Mouse (Mus musculus) myocyte (in vitro differentiated cells): ENCODE results near the gene Pnmt. TPM values are rescaled to one million over a fixed set of nuclear protein-coding genes. Genes with fewer than 3 reads are reported as not detected.

ENCODE experiments used
- H3K27me3 ChIP-seq: one replicate; pipeline ENCODE4 v1.6.1; 2011; ENCODE audit not compliant: control insufficient read depth, insufficient read depth, insufficient read length
- H3K36me3 ChIP-seq: one replicate; pipeline ENCODE4 v1.6.1; 2011; ENCODE audit not compliant: control insufficient read depth, insufficient read depth
- H3K4me2 ChIP-seq: one replicate; pipeline ENCODE4 v1.6.1; 2011; ENCODE audit warnings: low read depth, control low read depth
- H3K4me3 ChIP-seq: one replicate; pipeline ENCODE4 v1.5.1; 2011; ENCODE audit warnings: mild to moderate bottlenecking, control low read depth, moderate library complexity
- H3K79me2 ChIP-seq: one replicate; pipeline ENCODE4 v1.6.1; 2011; ENCODE audit not compliant: control insufficient read depth, insufficient read depth
- H3ac ChIP-seq: one replicate; pipeline ENCODE4 v1.6.1; 2011; ENCODE audit not compliant: control insufficient read depth, insufficient read length
- CEBPB ChIP-seq: IDR thresholded peaks from 2 replicates; pipeline ENCODE4 v1.6.1; 2011; ENCODE audit warnings: mild to moderate bottlenecking, moderate library complexity; ENCODE audit not compliant: poor library complexity, insufficient read depth, severe bottlenecking
- E2F4 ChIP-seq: IDR thresholded peaks from one replicate; pipeline ENCODE4 v1.6.1; 2011; ENCODE audit warnings: mild to moderate bottlenecking, control low read depth, moderate library complexity; ENCODE audit not compliant: insufficient read depth
- MAX ChIP-seq: IDR thresholded peaks from one replicate; pipeline ENCODE4 v1.6.1; 2011; ENCODE audit warnings: low read depth, mild to moderate bottlenecking, control low read depth
- MYOD1 ChIP-seq, 3 experiments: IDR thresholded peaks; one replicate each; pipeline ENCODE4 v1.6.1; 2011; ENCODE audit warnings: control low read depth in 2 of 3, low read depth in 2 of 3, mild to moderate bottlenecking in 2 of 3, moderate library complexity in 1 of 3; ENCODE audit not compliant: insufficient read length in 2 of 3, control insufficient read depth in 1 of 3
- MYOG ChIP-seq, 3 experiments: IDR thresholded peaks; one replicate each; pipeline ENCODE4 v1.6.1; 2011; ENCODE audit warnings: control low read depth in 2 of 3, low read depth in 2 of 3, mild to moderate bottlenecking in 2 of 3; ENCODE audit not compliant: insufficient read length in 2 of 3, control insufficient read depth in 1 of 3, insufficient read depth in 1 of 3
- POLR2A ChIP-seq: IDR thresholded peaks from one replicate; pipeline ENCODE4 v1.6.1; 2011; ENCODE audit warnings: low read depth, mild to moderate bottlenecking, control low read depth, moderate library complexity; ENCODE audit not compliant: insufficient read length
- POLR2AphosphoS2 ChIP-seq: IDR thresholded peaks from one replicate; pipeline ENCODE4 v1.6.1; 2011; ENCODE audit warnings: low read depth, control low read depth; ENCODE audit not compliant: insufficient read length
- REST ChIP-seq: IDR thresholded peaks from one replicate; pipeline ENCODE4 v1.6.1; 2011; ENCODE audit warnings: mild to moderate bottlenecking, control low read depth, moderate library complexity; ENCODE audit not compliant: insufficient read depth, insufficient read length
- SRF ChIP-seq: IDR thresholded peaks from one replicate; pipeline ENCODE4 v1.6.1; 2011; ENCODE audit warnings: low read depth; ENCODE audit not compliant: control insufficient read depth, insufficient read length
- TCF12 ChIP-seq: IDR thresholded peaks from one replicate; pipeline ENCODE4 v1.6.1; 2011; ENCODE audit warnings: mild to moderate bottlenecking, control low read depth; ENCODE audit not compliant: poor library complexity, insufficient read depth, severe bottlenecking
- TCF3 ChIP-seq: IDR thresholded peaks from one replicate; pipeline ENCODE4 v1.6.1; 2011; ENCODE audit warnings: low read depth, control low read depth; ENCODE audit not compliant: insufficient read length
- USF1 ChIP-seq: IDR thresholded peaks from one replicate; pipeline ENCODE4 v1.6.1; 2011; ENCODE audit warnings: low read depth, mild to moderate bottlenecking, control low read depth, moderate library complexity
- polyA plus RNA-seq: library from polyadenylated mRNA; unstranded; fragments of >200 nt; fragmentation: generic; extraction: Trizol; gene quantifications from one replicate; pipeline ENCODE4 v1.2.1, GENCODE M21; 2012; ENCODE audit warnings: missing spikeins

The Pnmt gene
- polyA plus RNA-seq, 1 experiment = 2.2 TPM

GRCm38 (mm10) chr11:98353651-98354211, 32.5 kb upstream of the Pnmt start:
- H3K4me2 ChIP-seq = no peak overlapping the region
- peaks cover 40% of the 10 kb centered on the region for H3K27me3 ChIP-seq
- H3ac ChIP-seq = no peak overlapping the region
- no peaks in the 10 kb centered on the region for H3K36me3 ChIP-seq
- H3K79me2 ChIP-seq = peaks cover 1% of the 10 kb centered on the region
- TF ChIP-seq POLR2AphosphoS2 (no peak), POLR2A (no peak), USF1 (no peak), TCF12 (no peak), MAX (no peak)
- H3K4me3 ChIP-seq = no peak overlapping the region

GRCm38 (mm10) chr11:98354445-98354844, 31.8 kb upstream of the Pnmt start:
- no peaks in the 10 kb centered on the region for H3K36me3 ChIP-seq
- peaks cover 8% of the 10 kb centered on the region for H3K79me2 ChIP-seq
- no peak overlapping the region for H3ac ChIP-seq
- no peak overlapping the region for H3K4me2 ChIP-seq
- TF ChIP-seq POLR2AphosphoS2 = no peak
- no peak for TF ChIP-seq TCF12
- no peak overlapping the region for H3K4me3 ChIP-seq
- H3K27me3 ChIP-seq = peaks cover 33% of the 10 kb centered on the region

- no peak for TF ChIP-seq POLR2A
- no peak for TF ChIP-seq MAX
- no peak for TF ChIP-seq CEBPB
- no peak for TF ChIP-seq MYOD1 (IDR thresholded peaks at IDR 0.05; ENCODE audit: control insufficient read depth in 1 of 3, insufficient read length in 2 of 3, low read depth in 2 of 3)
- TF ChIP-seq TCF3 = no peak
- no peak for TF ChIP-seq POLR2AphosphoS2
- no peak for TF ChIP-seq USF1
- H3K4me2 ChIP-seq = no peak overlapping the region
- peaks cover 20% of the 10 kb centered on the region for H3K79me2 ChIP-seq
- H3K27me3 ChIP-seq = peaks cover 22% of the 10 kb centered on the region
- no peak overlapping the region for H3K4me3 ChIP-seq
- H3ac ChIP-seq = no peak overlapping the region
- H3K36me3 ChIP-seq = no peaks in the 10 kb centered on the region
Observed at GRCm38 (mm10) chr11:98355732-98356299, 30.4 kb upstream of the Pnmt start.

- H3K27me3 ChIP-seq = peaks cover 13% of the 10 kb centered on the region
- H3K36me3 ChIP-seq = no peaks in the 10 kb centered on the region
- TF ChIP-seq REST = no peak
- TF ChIP-seq MYOD1 (IDR thresholded peaks at IDR 0.05; ENCODE audit: control insufficient read depth in 1 of 3, insufficient read length in 2 of 3, low read depth in 2 of 3) = no peak
- TF ChIP-seq POLR2A = no peak
- TF ChIP-seq CEBPB = no peak
- no peak for TF ChIP-seq MYOG (IDR thresholded peaks at IDR 0.05; ENCODE audit: control insufficient read depth in 1 of 3, insufficient read depth in 1 of 3, insufficient read length in 2 of 3, low read depth in 2 of 3)
- no peak for TF ChIP-seq SRF
- no peak for TF ChIP-seq TCF3
- no peak for TF ChIP-seq MAX
- TF ChIP-seq POLR2AphosphoS2 = no peak
- TF ChIP-seq E2F4 = no peak
- no peak for TF ChIP-seq USF1
- TF ChIP-seq TCF12 = no peak
- H3K79me2 ChIP-seq = peaks cover 25% of the 10 kb centered on the region
- peak overlapping the region; percentile 68 for H3K4me3 ChIP-seq
- H3ac ChIP-seq = no peak overlapping the region
- peak overlapping the region; percentile 87 for H3K4me2 ChIP-seq
Observed at GRCm38 (mm10) chr11:98356625-98357394, 29.4 kb upstream of the Pnmt start.

- H3K27me3 ChIP-seq = peaks cover 5% of the 10 kb centered on the region
- peak overlapping the region; percentile 87 for H3K4me2 ChIP-seq
- H3K36me3 ChIP-seq = no peaks in the 10 kb centered on the region
- H3K79me2 ChIP-seq = peaks cover 28% of the 10 kb centered on the region
- peak overlapping the region; percentile 76 for H3ac ChIP-seq
- peak overlapping the region; percentile 68 for H3K4me3 ChIP-seq
- TF ChIP-seq POLR2A (no peak), USF1 (no peak), MAX (no peak), MYOG (IDR thresholded peaks at IDR 0.05; ENCODE audit: control insufficient read depth in 1 of 3, insufficient read depth in 1 of 3, insufficient read length in 2 of 3, low read depth in 2 of 3) (no peak), TCF3 (no peak), TCF12 (no peak), CEBPB (no peak), E2F4 (no peak), MYOD1 (IDR thresholded peaks at IDR 0.05; ENCODE audit: control insufficient read depth in 1 of 3, insufficient read length in 2 of 3, low read depth in 2 of 3) (no peak), SRF (no peak), POLR2AphosphoS2 (no peak), REST (no peak)
Observed at GRCm38 (mm10) chr11:98357396-98358160, 28.7 kb upstream of the Pnmt start.
